Mouse (Mus musculus) v-Abl transformed pro-B cells (cell line): Measurements from ENCODE around the gene Oxct2a.

Experiments
- in situ Hi-C, 2 experiments: fragments of 400-800 bp; cut with MboI; formaldehyde crosslinking; loops; one replicate each; pipeline ENCODE4 v1.15.1; 2025; ENCODE audit not compliant: unreplicated experiment in 2 of 2

The Oxct2a gene

DNA sequence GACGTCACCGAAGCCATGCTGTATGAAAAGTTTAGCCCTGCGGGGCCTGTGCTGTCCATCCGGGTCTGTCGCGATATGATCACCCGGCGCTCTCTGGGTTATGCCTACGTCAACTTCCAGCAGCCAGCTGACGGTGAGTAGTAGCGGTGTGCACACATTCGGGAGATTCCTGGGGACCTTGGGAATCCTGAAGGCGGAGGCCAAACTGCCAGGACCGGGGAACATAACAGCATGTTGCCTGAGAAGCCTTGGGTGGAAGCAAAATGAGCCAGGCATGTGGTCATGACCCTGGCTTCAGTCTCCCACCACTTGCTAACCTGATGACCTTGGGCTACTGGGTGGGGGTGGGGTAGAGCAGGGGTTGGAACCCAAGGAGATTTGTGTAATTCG is 39.8 kb downstream of the Oxct2a start:
- in situ Hi-C loops: loop anchor here in 1 of 2 experiments (25.0 kb wide), 2 partner anchors 104 to 629 kb away; partner anchors contain the start of genes 4930535I16Rik, Mycbp and Rragc

DNA sequence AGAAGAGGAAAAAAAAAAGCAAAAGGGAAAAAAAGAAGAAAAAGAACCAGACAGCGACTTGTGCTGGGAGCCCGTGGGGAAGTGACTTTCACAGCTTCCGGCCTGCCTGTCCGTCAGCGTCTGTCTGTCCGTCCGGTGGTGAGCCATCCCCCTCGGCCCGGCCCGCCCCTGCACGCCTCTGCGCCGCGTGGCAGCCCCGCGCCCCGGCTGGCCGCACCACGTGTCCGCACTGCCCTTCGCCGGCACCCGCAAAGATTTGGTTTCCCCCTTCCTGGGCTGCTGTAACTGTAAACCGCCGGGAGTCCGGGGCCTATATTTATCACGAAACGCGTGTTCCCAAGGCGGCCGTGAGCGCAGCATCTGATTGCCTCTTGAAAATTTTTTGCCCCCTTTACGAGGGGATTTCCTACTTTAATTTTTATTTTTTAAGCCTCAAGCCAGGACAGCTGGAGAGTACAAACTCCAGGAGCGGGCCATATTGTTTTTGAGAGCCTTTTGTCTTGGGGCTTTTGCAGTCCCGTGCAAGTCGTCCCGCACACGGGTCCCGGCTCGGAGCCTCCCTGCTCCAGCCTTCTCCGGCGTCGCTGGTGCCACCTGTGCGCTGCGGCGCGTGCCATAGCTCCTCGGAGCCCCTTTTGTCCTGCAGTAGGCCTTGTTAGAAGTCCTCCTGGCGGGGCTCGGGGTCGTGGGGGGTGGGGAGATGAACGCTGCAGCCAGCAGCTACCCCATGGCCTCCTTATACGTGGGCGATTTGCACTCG is 40.3 kb downstream of the Oxct2a start:
- in situ Hi-C loops: loop anchor here in 1 of 2 experiments (25.0 kb wide), 2 partner anchors 104 to 629 kb away; partner anchors contain the start of genes 4930535I16Rik, Mycbp and Rragc

DNA sequence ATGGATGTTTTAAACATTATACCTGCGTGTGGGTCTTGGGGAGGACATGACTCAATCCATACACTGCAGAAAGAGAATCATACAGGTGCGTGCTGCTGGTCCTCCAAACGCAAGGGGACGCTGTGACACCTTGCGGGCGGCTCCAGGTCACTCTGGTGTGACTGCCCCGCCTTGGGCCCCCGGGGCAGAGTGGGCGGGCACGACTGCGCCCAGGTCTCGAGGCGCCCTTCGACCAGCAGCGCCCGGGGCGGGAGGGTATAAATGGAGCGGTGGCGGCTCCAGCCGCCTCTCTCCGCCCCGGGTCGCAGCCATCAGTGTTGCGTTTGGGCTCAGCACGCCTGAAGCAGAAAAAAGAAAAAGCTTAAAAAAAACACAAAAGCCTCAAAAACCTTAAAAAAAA is 40.9 kb downstream of the Oxct2a start:
- in situ Hi-C loops: loop anchor here in 1 of 2 experiments (25.0 kb wide), 2 partner anchors 105 to 630 kb away; partner anchors contain the start of genes 4930535I16Rik, Mycbp and Rragc

DNA sequence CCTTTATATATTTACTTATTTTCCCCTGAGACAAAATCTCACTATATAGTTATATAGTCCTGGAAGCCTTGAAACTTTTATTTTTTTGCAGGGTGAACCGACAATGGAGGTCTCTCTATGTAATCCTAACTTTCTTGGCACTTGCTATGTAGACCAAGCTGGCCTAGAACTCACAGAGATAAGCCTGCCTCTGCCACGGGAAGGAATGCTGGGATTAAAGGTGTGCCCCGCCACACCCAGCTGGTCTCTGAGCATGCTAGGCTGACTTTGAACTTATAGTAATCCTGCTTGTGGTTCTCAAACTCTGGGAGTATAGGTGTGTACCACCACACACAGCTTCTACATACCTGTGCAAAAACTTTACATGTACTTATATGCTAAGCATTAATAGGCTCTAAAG is 43.3 kb downstream of the Oxct2a start:
- in situ Hi-C loops: loop anchor here in 1 of 2 experiments (25.0 kb wide), 2 partner anchors 107 to 632 kb away; partner anchors contain the start of genes 4930535I16Rik, Mycbp and Rragc
